Mouse (Mus musculus) heart, embryonic 15.5 days (tissue): ENCODE results near the gene Ascl1. TPM values are rescaled to one million over a fixed set of nuclear protein-coding genes. Genes with fewer than 3 reads are reported as not detected.

Source experiments
- ATAC-seq: fragments of 200-750 bp; cut with Nextera tagmentation; replicated peaks from 2 replicates; pipeline ENCODE4 v1.8.0; 2017; ENCODE audit warnings: low read depth, moderate TSS enrichment; ENCODE audit not compliant: insufficient number of reproducible peaks, insufficient read depth, low FRiP score
- H3K27ac ChIP-seq: fragments of 300-500 bp; sonication (generic); 2 replicates; pipeline ENCODE4 v1.5.1; 2015; ENCODE audit warnings: mild to moderate bottlenecking, inconsistent platforms
- H3K27me3 ChIP-seq: fragments of 300-500 bp; sonication (generic); 2 replicates; pipeline ENCODE4 v1.6.1; 2015; ENCODE audit warnings: inconsistent platforms
- H3K36me3 ChIP-seq: fragments of 300-500 bp; sonication (generic); 2 replicates; pipeline ENCODE4 v1.6.1; 2015; ENCODE audit warnings: mild to moderate bottlenecking, inconsistent platforms
- H3K4me1 ChIP-seq: fragments of 300-500 bp; sonication (generic); replicated peaks from 2 replicates; pipeline ENCODE4 v1.6.1; 2015; ENCODE audit warnings: inconsistent platforms
- H3K4me2 ChIP-seq: fragments of 300-500 bp; sonication (generic); 2 replicates; pipeline ENCODE4 v1.6.1; 2015; ENCODE audit warnings: inconsistent platforms, mild to moderate bottlenecking, moderate library complexity
- H3K4me3 ChIP-seq: fragments of 300-500 bp; sonication (generic); 2 replicates; pipeline ENCODE4 v1.5.1; 2015; ENCODE audit warnings: mild to moderate bottlenecking, inconsistent platforms
- H3K9ac ChIP-seq: fragments of 300-500 bp; sonication (generic); 2 replicates; pipeline ENCODE4 v1.6.1; 2015; ENCODE audit warnings: mild to moderate bottlenecking, inconsistent platforms
- H3K9me3 ChIP-seq: fragments of 300-500 bp; sonication (generic); replicated peaks from 2 replicates; pipeline ENCODE4 v1.6.1; 2016; ENCODE audit warnings: inconsistent platforms
- WGBS: fragments of 180-500 bp; shearing (Covaris S2); methylation state at CpG from one replicate; pipeline ENCODE4 v1.1.7; 2015; ENCODE audit warnings: mixed read lengths; 5-methylcytosine and 5-hydroxymethylcytosine counted together
- polyA plus RNA-seq: library from polyadenylated mRNA; unstranded; fragments of >200 nt; fragmentation: Nextera tagmentation; extraction: Ambion mirVana; gene quantifications from 2 replicates; pipeline ENCODE4 v1.2.1, GENCODE M21; 2015

Gene Ascl1
- 0.15 and 0.95 TPM in 2 replicates for polyA plus RNA-seq

GRCm38 (mm10) chr10:87493576-87493975, at the start of gene Ascl1:
Gene Ascl1, minus strand, starts transcription at chr10:87493660.
- H3K9me3 ChIP-seq: no peaks in the 10 kb centered on the region
- peaks cover 26% of the 10 kb centered on the region for H3K4me1 ChIP-seq
- peak within 1 kb of the TSS; percentile 93 for H3K4me2 ChIP-seq
- no peak for ATAC-seq
- peaks cover 93% of the 10 kb centered on the region for H3K27me3 ChIP-seq
- WGBS: under 1% methylated on average over 33 of the region's 34 CpGs
- no peak within 1 kb of the TSS for H3K27ac ChIP-seq
- peak within 1 kb of the TSS; percentile 14 for H3K9ac ChIP-seq
- peak within 1 kb of the TSS; percentile 56 for H3K4me3 ChIP-seq
- no peaks in the 10 kb centered on the region for H3K36me3 ChIP-seq

GRCm38 (mm10) chr10:87534172-87534571, 40.7 kb upstream of the Ascl1 start:
- Histone ChIP-seq H3K9me3 (no peaks in the 10 kb centered on the region), H3K36me3 (no peaks in the 10 kb centered on the region), H3K4me2 (no peak overlapping the region), H3K4me1 (no peaks in the 10 kb centered on the region), H3K4me3 (no peak overlapping the region), H3K27me3 (no peaks in the 10 kb centered on the region), H3K27ac (no peak overlapping the region), H3K9ac (no peak overlapping the region)
- ATAC-seq: no peak
- 75% methylated on average over 1 of the region's 1 CpGs for whole genome bisulfite sequencing

- no peak for ATAC-seq
- Histone ChIP-seq H3K27ac (no peak within 1 kb of the TSS), H3K4me3 (no peak within 1 kb of the TSS), H3K9me3 (no peaks in the 10 kb centered on the region), H3K9ac (no peak within 1 kb of the TSS), H3K4me1 (no peaks in the 10 kb centered on the region), H3K27me3 (no peaks in the 10 kb centered on the region), H3K36me3 (no peaks in the 10 kb centered on the region), H3K4me2 (no peak within 1 kb of the TSS)
- WGBS: 77% methylated on average over 5 of the region's 5 CpGs
These were observed 28.2 kb upstream of the Ascl1 start, which contains the start of gene Pah for GRCm38 (mm10) chr10:87521646-87522045. Gene Pah, plus strand, starts transcription at chr10:87521795.

- ATAC-seq: no peak
- Histone ChIP-seq H3K27ac (no peak overlapping the region), H3K9me3 (no peaks in the 10 kb centered on the region), H3K4me1 (no peaks in the 10 kb centered on the region), H3K36me3 (no peaks in the 10 kb centered on the region), H3K27me3 (no peaks in the 10 kb centered on the region), H3K4me2 (no peak overlapping the region), H3K9ac (no peak overlapping the region), H3K4me3 (no peak overlapping the region)
- WGBS: 65% methylated on average over 4 of the region's 4 CpGs
These were observed 27.1 kb upstream of the Ascl1 start for GRCm38 (mm10) chr10:87520401-87521116.

GRCm38 (mm10) chr10:87518585-87518984, 25.1 kb upstream of the Ascl1 start:
- Histone ChIP-seq H3K36me3 (no peaks in the 10 kb centered on the region), H3K27me3 (no peaks in the 10 kb centered on the region), H3K4me3 (no peak overlapping the region), H3K4me1 (no peaks in the 10 kb centered on the region), H3K9ac (no peak overlapping the region), H3K9me3 (no peaks in the 10 kb centered on the region), H3K4me2 (no peak overlapping the region), H3K27ac (no peak overlapping the region)
- no peak for ATAC-seq
- WGBS: 71% methylated on average over 2 of the region's 2 CpGs

GRCm38 (mm10) chr10:87513052-87513451, 19.6 kb upstream of the Ascl1 start:
- H3K4me2 ChIP-seq: no peak overlapping the region
- no peaks in the 10 kb centered on the region for H3K27me3 ChIP-seq
- no peak overlapping the region for H3K4me3 ChIP-seq
- no peaks in the 10 kb centered on the region for H3K9me3 ChIP-seq
- no peak overlapping the region for H3K9ac ChIP-seq
- H3K4me1 ChIP-seq: no peaks in the 10 kb centered on the region
- no peaks in the 10 kb centered on the region for H3K36me3 ChIP-seq
- no peak for ATAC-seq
- H3K27ac ChIP-seq: no peak overlapping the region

GRCm38 (mm10) chr10:87508581-87508980, 15.1 kb upstream of the Ascl1 start:
- WGBS: 76% methylated on average over 4 of the region's 4 CpGs
- H3K27me3 ChIP-seq: peaks cover 13% of the 10 kb centered on the region
- H3K4me2 ChIP-seq: no peak overlapping the region
- no peak for ATAC-seq
- no peak overlapping the region for H3K9ac ChIP-seq
- H3K4me3 ChIP-seq: no peak overlapping the region
- no peak overlapping the region for H3K27ac ChIP-seq
- no peaks in the 10 kb centered on the region; the same call in 1 of the 2 replicates for H3K4me1 ChIP-seq
- H3K9me3 ChIP-seq: no peaks in the 10 kb centered on the region
- no peaks in the 10 kb centered on the region for H3K36me3 ChIP-seq

- Histone ChIP-seq H3K36me3 (no peaks in the 10 kb centered on the region), H3K9ac (no peak overlapping the region), H3K27ac (no peak overlapping the region), H3K4me3 (no peak overlapping the region), H3K4me1 (no peaks in the 10 kb centered on the region; the same call in 1 of the 2 replicates), H3K9me3 (no peaks in the 10 kb centered on the region), H3K4me2 (no peak overlapping the region), H3K27me3 (peaks cover 57% of the 10 kb centered on the region)
- ATAC-seq: no peak
- 2% methylated on average over 10 of the region's 10 CpGs for WGBS
These were observed 10.5 kb upstream of the Ascl1 start for GRCm38 (mm10) chr10:87503946-87504345.

- no peak overlapping the region for H3K9ac ChIP-seq
- 27% methylated on average over 5 of the region's 5 CpGs for WGBS
- no peaks in the 10 kb centered on the region for H3K9me3 ChIP-seq
- H3K27me3 ChIP-seq: peaks cover 71% of the 10 kb centered on the region
- no peak overlapping the region for H3K4me3 ChIP-seq
- no peaks in the 10 kb centered on the region for H3K36me3 ChIP-seq
- no peak overlapping the region for H3K4me2 ChIP-seq
- H3K27ac ChIP-seq: no peak overlapping the region
- H3K4me1 ChIP-seq: no peaks in the 10 kb centered on the region; the same call in 1 of the 2 replicates
- no peak for ATAC-seq
These were observed 8.8 kb upstream of the Ascl1 start for GRCm38 (mm10) chr10:87502283-87502682.

GRCm38 (mm10) chr10:87501659-87502042, 8.2 kb upstream of the Ascl1 start:
- H3K4me1 ChIP-seq: no peaks in the 10 kb centered on the region; the same call in 1 of the 2 replicates
- peaks cover 76% of the 10 kb centered on the region for H3K27me3 ChIP-seq
- WGBS: 18% methylated on average over 7 of the region's 7 CpGs
- no peaks in the 10 kb centered on the region for H3K36me3 ChIP-seq
- no peaks in the 10 kb centered on the region for H3K9me3 ChIP-seq
- H3K4me2 ChIP-seq: no peak overlapping the region
- no peak overlapping the region for H3K9ac ChIP-seq
- H3K27ac ChIP-seq: no peak overlapping the region
- no peak for ATAC-seq
- no peak overlapping the region for H3K4me3 ChIP-seq

GRCm38 (mm10) chr10:87500926-87501658, 7.6 kb upstream of the Ascl1 start:
- Histone ChIP-seq H3K36me3 (no peaks in the 10 kb centered on the region), H3K27ac (no peak overlapping the region), H3K27me3 (peaks cover 80% of the 10 kb centered on the region), H3K9me3 (no peaks in the 10 kb centered on the region), H3K4me1 (no peaks in the 10 kb centered on the region; the same call in 1 of the 2 replicates), H3K4me2 (no peak overlapping the region), H3K9ac (no peak overlapping the region), H3K4me3 (no peak overlapping the region)
- no peak for ATAC-seq
- 29% methylated on average over 20 of the region's 20 CpGs for WGBS
